Mouse (Mus musculus): ENCODE measurements around the gene Tarm1. TPM values are rescaled to one million over a fixed set of nuclear protein-coding genes. Genes with fewer than 3 reads are reported as not detected.
A peak's percentile ranks its signal among the peaks of the same experiment; 100 is the strongest.

Gene Tarm1
- polyA plus RNA-seq, 1 experiment from 2014 or later = 0.41 TPM

DNA sequence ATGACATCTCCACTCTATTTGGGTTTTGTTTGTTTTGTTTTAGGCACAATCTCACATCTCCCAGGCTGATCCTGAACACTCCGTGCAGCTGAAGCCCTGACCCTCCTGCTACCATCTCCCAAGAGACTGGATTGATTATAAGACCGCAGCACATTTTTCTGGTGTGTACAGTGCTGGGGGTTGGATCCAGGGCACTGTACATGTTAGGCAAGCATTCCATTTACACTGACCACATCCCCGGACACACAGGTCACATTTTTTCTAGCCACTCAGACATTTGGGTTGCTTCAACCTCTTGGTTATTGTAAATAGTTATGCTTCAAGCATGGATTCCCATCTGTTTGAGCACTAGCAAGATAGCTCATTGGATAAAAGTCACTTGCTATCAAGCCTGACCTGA lies 55.8 kb downstream of the Tarm1 start:
- 0 out of 2 replicates have a peak, but pooled peaks cover 2% of the 10 kb centered on the region for H3K27me3 ChIP-seq (ENCODE audit: insufficient read depth, low read length)
- no peak overlapping the region for H3K4me3 ChIP-seq (ENCODE audit: low read depth, low read length)
- H3K9me3 ChIP-seq (ENCODE audit: low read length) = no peaks in the 10 kb centered on the region
- no peaks in the 10 kb centered on the region for H3K4me1 ChIP-seq (ENCODE audit: insufficient read depth)
- H3K4me2 ChIP-seq (ENCODE audit: low read depth, low read length) = no peak overlapping the region
- H3K27ac ChIP-seq (ENCODE audit: low read depth) = no peak overlapping the region
- DNase-seq (no peak), ATAC-seq (no peak)
- no peaks in the 10 kb centered on the region for H3K36me3 ChIP-seq (replicated peaks; ENCODE audit: insufficient read depth, low read length)
- TF ChIP-seq CTCF (IDR thresholded peaks at IDR 0.05; ENCODE audit: low read depth) (no peak), EP300 (IDR thresholded peaks at IDR 0.05; ENCODE audit: low read depth) (no peak)
- 76% methylated on average over 3 of the region's 3 CpGs for WGBS (ENCODE audit: insufficient replicate concordance)
- H3K9ac ChIP-seq (replicated peaks) = no peak overlapping the region

DNA sequence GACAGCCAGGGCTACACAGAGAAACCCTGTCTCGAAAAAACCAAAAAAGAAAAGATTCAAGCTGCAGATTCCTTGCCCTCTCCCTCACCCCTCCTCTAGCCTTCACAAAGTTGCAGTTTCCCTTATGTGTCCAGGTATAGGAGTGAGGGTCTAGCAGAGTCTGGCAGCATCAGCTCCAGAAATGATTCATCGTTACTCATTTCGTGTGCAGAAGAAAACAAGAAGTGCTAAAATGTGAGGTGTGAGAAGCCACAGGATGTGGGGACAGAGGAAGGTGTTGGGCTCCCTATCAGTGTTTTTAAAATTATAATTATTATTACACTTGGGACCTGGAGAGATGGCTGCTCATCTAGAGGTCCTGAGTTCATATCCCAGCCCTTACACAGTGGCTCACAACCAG lies 57.7 kb downstream of the Tarm1 start:
- no peaks in the 10 kb centered on the region for H3K9me3 ChIP-seq (ENCODE audit: low read length)
- no peaks in the 10 kb centered on the region for H3K27me3 ChIP-seq (ENCODE audit: insufficient read depth, low read length)
- H3K9ac ChIP-seq (replicated peaks) = no peak overlapping the region
- no peak overlapping the region for H3K4me3 ChIP-seq (ENCODE audit: low read depth, low read length)
- DNase-seq (no peak), ATAC-seq (no peak)
- WGBS (ENCODE audit: insufficient replicate concordance) = 61% methylated on average over 3 of the region's 3 CpGs
- no peak for TF ChIP-seq CTCF (IDR thresholded peaks at IDR 0.05; ENCODE audit: low read depth)
- TF ChIP-seq EP300 (IDR thresholded peaks at IDR 0.05; ENCODE audit: low read depth) = no peak
- no peak overlapping the region for H3K27ac ChIP-seq (ENCODE audit: low read depth)
- H3K4me2 ChIP-seq (ENCODE audit: low read depth, low read length) = no peak overlapping the region
- H3K36me3 ChIP-seq (replicated peaks; ENCODE audit: insufficient read depth, low read length) = no peaks in the 10 kb centered on the region
- no peaks in the 10 kb centered on the region for H3K4me1 ChIP-seq (ENCODE audit: insufficient read depth)

DNA sequence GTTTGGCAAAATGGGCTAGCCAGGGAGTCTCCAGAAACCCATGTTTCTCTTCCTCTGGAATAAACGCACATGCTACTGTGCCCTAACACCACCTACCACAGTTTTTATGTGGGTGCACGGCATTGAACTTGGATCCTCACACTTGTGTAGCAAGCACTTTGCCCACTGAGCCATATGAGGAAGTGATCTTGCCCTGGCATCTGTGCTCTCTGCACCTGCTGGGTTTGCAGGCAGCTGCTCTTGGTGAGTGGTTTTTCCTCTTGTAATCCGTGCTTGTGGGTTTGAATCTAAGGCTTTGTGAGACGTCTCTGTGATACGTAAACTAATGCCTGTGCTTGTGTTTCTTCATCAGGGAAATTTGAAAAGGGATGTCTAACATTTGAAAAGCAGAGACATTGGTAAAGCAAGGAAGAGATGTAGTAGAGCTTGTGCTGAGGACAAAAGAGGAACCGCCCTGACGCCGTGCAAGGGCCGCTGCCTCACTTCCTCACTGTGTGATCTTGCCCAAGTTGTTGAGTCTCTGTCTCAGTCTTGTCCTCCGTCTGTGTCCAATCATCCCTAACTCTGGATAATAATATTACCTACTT lies 59.9 kb downstream of the Tarm1 start:
- Histone ChIP-seq H3K4me1 (ENCODE audit: insufficient read depth) (no peaks in the 10 kb centered on the region), H3K27me3 (ENCODE audit: insufficient read depth, low read length) (no peaks in the 10 kb centered on the region), H3K4me3 (ENCODE audit: low read depth, low read length) (no peak overlapping the region), H3K9me3 (ENCODE audit: low read length) (no peaks in the 10 kb centered on the region), H3K27ac (ENCODE audit: low read depth) (peak overlapping the region; percentile 30), H3K36me3 (replicated peaks; ENCODE audit: insufficient read depth, low read length) (no peaks in the 10 kb centered on the region), H3K4me2 (ENCODE audit: low read depth, low read length) (no peak overlapping the region), H3K9ac (replicated peaks) (no peak overlapping the region)
- peak; percentile 33; the same call in 1 of the 2 replicates for ATAC-seq
- WGBS (ENCODE audit: insufficient replicate concordance) = 38% methylated on average over 10 of the region's 10 CpGs
- TF ChIP-seq CTCF (IDR thresholded peaks at IDR 0.05; ENCODE audit: low read depth) (no peak), EP300 (IDR thresholded peaks at IDR 0.05; ENCODE audit: low read depth) (no peak)
- peak; percentile 51 for DNase-seq

DNA sequence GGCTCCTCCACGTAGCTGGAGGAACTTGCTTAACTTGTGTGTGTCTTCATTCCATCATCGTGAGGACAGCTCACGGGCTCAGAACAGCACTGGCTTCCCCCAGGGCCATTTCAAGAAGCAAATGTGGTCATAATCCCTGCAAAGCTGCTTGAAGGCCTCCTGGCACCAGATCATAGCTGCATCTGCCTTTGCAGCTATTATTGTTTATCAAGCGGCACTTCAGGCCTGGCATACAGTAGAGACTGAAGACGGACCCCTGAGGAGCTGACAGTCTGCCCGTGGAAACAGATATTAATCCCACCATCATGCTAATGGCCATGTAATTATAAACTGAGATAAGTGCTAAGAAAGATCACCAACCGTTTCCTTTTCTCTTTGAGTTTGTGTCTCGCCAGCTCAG lies 61.9 kb downstream of the Tarm1 start:
- WGBS (ENCODE audit: insufficient replicate concordance) = 74% methylated on average over 8 of the region's 8 CpGs
- H3K36me3 ChIP-seq (replicated peaks; ENCODE audit: insufficient read depth, low read length) = no peaks in the 10 kb centered on the region

DNA sequence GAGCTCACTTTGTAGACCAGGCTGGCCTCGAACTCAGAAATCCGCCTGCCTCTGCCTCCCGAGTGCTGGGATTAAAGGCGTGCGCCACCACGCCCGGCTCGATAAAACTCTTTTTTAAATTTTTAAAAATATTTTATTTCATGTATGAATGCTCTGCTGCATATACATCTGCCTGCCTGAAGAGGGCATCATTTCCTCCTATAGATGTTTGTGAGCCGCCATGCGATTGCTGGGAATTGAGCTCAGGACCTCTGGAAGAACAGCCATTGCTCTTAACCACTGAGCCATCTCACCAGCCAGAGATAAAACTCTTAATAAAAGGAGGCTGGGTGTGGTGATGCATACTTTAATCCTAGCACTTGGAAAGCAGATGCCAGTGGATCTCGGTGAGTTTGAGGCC lies 62.4 kb downstream of the Tarm1 start:
- TF ChIP-seq CTCF (IDR thresholded peaks at IDR 0.05; ENCODE audit: low read depth) (no peak), EP300 (IDR thresholded peaks at IDR 0.05; ENCODE audit: low read depth) (no peak)
- H3K4me2 ChIP-seq (ENCODE audit: low read depth, low read length) = no peak overlapping the region
- DNase-seq (no peak), ATAC-seq (no peak)
- no peak overlapping the region for H3K9ac ChIP-seq (replicated peaks)
- H3K9me3 ChIP-seq (ENCODE audit: low read length) = no peaks in the 10 kb centered on the region
- no peak overlapping the region for H3K27ac ChIP-seq (ENCODE audit: low read depth)
- no peaks in the 10 kb centered on the region for H3K36me3 ChIP-seq (replicated peaks; ENCODE audit: insufficient read depth, low read length)
- H3K4me1 ChIP-seq (ENCODE audit: insufficient read depth) = no peaks in the 10 kb centered on the region
- no peak overlapping the region for H3K4me3 ChIP-seq (ENCODE audit: low read depth, low read length)
- H3K27me3 ChIP-seq (ENCODE audit: insufficient read depth, low read length) = no peaks in the 10 kb centered on the region
- 78% methylated on average over 11 of the region's 11 CpGs for WGBS (ENCODE audit: insufficient replicate concordance)

More for the DNA sequence above, 61.9 kb downstream of the Tarm1 start:
- TF ChIP-seq CTCF (IDR thresholded peaks at IDR 0.05; ENCODE audit: low read depth) (no peak), EP300 (IDR thresholded peaks at IDR 0.05; ENCODE audit: low read depth) (no peak)
- no peak for DNase-seq
- no peak for ATAC-seq
- H3K9me3 ChIP-seq (ENCODE audit: low read length) = no peaks in the 10 kb centered on the region
- H3K9ac ChIP-seq (replicated peaks) = no peak overlapping the region
- H3K27me3 ChIP-seq (ENCODE audit: insufficient read depth, low read length) = no peaks in the 10 kb centered on the region
- H3K4me1 ChIP-seq (ENCODE audit: insufficient read depth) = no peaks in the 10 kb centered on the region
- no peak overlapping the region for H3K4me3 ChIP-seq (ENCODE audit: low read depth, low read length)
- no peak overlapping the region for H3K27ac ChIP-seq (ENCODE audit: low read depth)
- H3K4me2 ChIP-seq (ENCODE audit: low read depth, low read length) = no peak overlapping the region

DNA sequence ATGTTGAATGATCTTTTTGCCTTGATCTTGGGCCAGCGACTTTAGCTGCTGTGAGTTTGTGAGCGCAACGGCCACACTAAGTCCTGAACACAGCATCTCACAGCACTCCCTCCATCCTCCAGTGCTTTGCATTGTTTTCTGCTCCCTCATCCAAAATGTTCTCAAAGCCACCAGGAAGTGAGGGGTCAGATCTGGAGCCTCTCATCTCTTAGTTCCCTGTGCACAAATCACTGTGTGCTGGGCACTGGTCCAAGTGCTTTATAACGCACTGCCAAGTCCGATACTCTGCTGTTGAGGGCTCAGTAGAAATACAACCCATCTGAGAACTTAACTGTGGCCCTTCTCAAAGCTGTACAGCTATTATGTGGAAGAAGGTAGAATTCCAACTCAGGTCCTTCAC lies 64.5 kb downstream of the Tarm1 start:
- no peak overlapping the region for H3K4me3 ChIP-seq (ENCODE audit: low read depth, low read length)
- no peak for TF ChIP-seq EP300 (IDR thresholded peaks at IDR 0.05; ENCODE audit: low read depth)
- TF ChIP-seq CTCF (IDR thresholded peaks at IDR 0.05; ENCODE audit: low read depth) = no peak
- H3K9ac ChIP-seq (replicated peaks) = no peak overlapping the region
- DNase-seq (no peak), ATAC-seq (no peak)
- H3K4me1 ChIP-seq (ENCODE audit: insufficient read depth) = no peaks in the 10 kb centered on the region
- H3K4me2 ChIP-seq (ENCODE audit: low read depth, low read length) = no peak overlapping the region
- no peak overlapping the region for H3K27ac ChIP-seq (ENCODE audit: low read depth)
- no peaks in the 10 kb centered on the region for H3K36me3 ChIP-seq (replicated peaks; ENCODE audit: insufficient read depth, low read length)
- no peaks in the 10 kb centered on the region for H3K9me3 ChIP-seq (ENCODE audit: low read length)
- H3K27me3 ChIP-seq (ENCODE audit: insufficient read depth, low read length) = no peaks in the 10 kb centered on the region
- 57% methylated on average over 5 of the region's 5 CpGs for WGBS (ENCODE audit: insufficient replicate concordance)

Other genes starting within 250 kb of the Tarm1 start
- gene Myadm, start 213.5 kb downstream of the Tarm1 start, polyA plus RNA-seq (2015; fragmentation: Nextera tagmentation; extraction: Ambion mirVana) = 38.6 and 40.7 TPM in 2 replicates
- gene Prkcg, start 213.4 kb downstream of the Tarm1 start, polyA plus RNA-seq (2015; fragmentation: Nextera tagmentation; extraction: Ambion mirVana) = 0.04 and 0.09 TPM in 2 replicates
- 0.12 and 0.13 TPM in 2 replicates for gene Cacng7, start 169.7 kb downstream of the Tarm1 start, polyA plus RNA-seq (2015; fragmentation: Nextera tagmentation; extraction: Ambion mirVana)
- gene Cacng8, start 111.9 kb downstream of the Tarm1 start, polyA plus RNA-seq (2015; fragmentation: Nextera tagmentation; extraction: Ambion mirVana) = not detected in 2 replicates
- 0.30 TPM in 1 of 2 replicates, not detected in the other for gene Cacng6, start 78.4 kb downstream of the Tarm1 start, polyA plus RNA-seq (2015; fragmentation: Nextera tagmentation; extraction: Ambion mirVana)
- gene Oscar, start 113.5 kb upstream of the Tarm1 start, polyA plus RNA-seq (2015; fragmentation: Nextera tagmentation; extraction: Ambion mirVana) = 0.12 TPM in 1 of 2 replicates, not detected in the other
- gene Ndufa3, start 114.7 kb upstream of the Tarm1 start, polyA plus RNA-seq (2015; fragmentation: Nextera tagmentation; extraction: Ambion mirVana) = 385 and 415 TPM in 2 replicates
- gene Tfpt, start 127.3 kb upstream of the Tarm1 start, polyA plus RNA-seq (2015; fragmentation: Nextera tagmentation; extraction: Ambion mirVana) = 8.8 and 9.8 TPM in 2 replicates
- gene Prpf31, start 127.4 kb upstream of the Tarm1 start, polyA plus RNA-seq (2015; fragmentation: Nextera tagmentation; extraction: Ambion mirVana) = 20.8 and 24.9 TPM in 2 replicates
- 12.9 and 13.7 TPM in 2 replicates for gene Cnot3, start 142.6 kb upstream of the Tarm1 start, polyA plus RNA-seq (2015; fragmentation: Nextera tagmentation; extraction: Ambion mirVana)
- 7.0 and 7.8 TPM in 2 replicates for gene Leng1, start 163.2 kb upstream of the Tarm1 start, polyA plus RNA-seq (2015; fragmentation: Nextera tagmentation; extraction: Ambion mirVana)
- gene Tmc4, start 174.9 kb upstream of the Tarm1 start, polyA plus RNA-seq (2015; fragmentation: Nextera tagmentation; extraction: Ambion mirVana) = 4.7 and 5.0 TPM in 2 replicates
- gene Tsen34, start 190.2 kb upstream of the Tarm1 start, polyA plus RNA-seq (2015; fragmentation: Nextera tagmentation; extraction: Ambion mirVana) = 46.1 and 50.9 TPM in 2 replicates
- 14.8 and 16.1 TPM in 2 replicates for gene Mboat7, start 190.9 kb upstream of the Tarm1 start, polyA plus RNA-seq (2015; fragmentation: Nextera tagmentation; extraction: Ambion mirVana)
- 859 and 872 TPM in 2 replicates for gene Rps9, start 201.4 kb upstream of the Tarm1 start, polyA plus RNA-seq (2015; fragmentation: Nextera tagmentation; extraction: Ambion mirVana)
- 5.6 and 7.0 TPM in 2 replicates for gene Pirb, start 217.8 kb upstream of the Tarm1 start, polyA plus RNA-seq (2015; fragmentation: Nextera tagmentation; extraction: Ambion mirVana)